Mouse (Mus musculus) embryonic facial prominence, embryonic 11.5 days (tissue): Measurements from ENCODE around the gene Syn3. TPM values are rescaled to one million over a fixed set of nuclear protein-coding genes. Genes with fewer than 3 reads are reported as not detected.

Experiments
- ATAC-seq: fragments of 200-750 bp; cut with Nextera tagmentation; replicated peaks from 2 replicates; pipeline ENCODE4 v1.8.0; 2017; ENCODE audit warnings: low read depth; ENCODE audit not compliant: insufficient number of reproducible peaks, low FRiP score, low TSS enrichment
- DNase-seq: peaks from one replicate; pipeline ENCODE4 v3.0.0-alpha.2; 2015; ENCODE audit warnings: low spot score
- H3K27ac ChIP-seq: fragments of 300-500 bp; sonication (generic); replicated peaks from 2 replicates; pipeline ENCODE4 v1.5.1; 2014; ENCODE audit warnings: mild to moderate bottlenecking, low read depth, low read length, control low read depth
- H3K27me3 ChIP-seq: fragments of 300-500 bp; sonication (generic); 2 replicates; pipeline ENCODE4 v1.6.1; 2014; ENCODE audit warnings: mild to moderate bottlenecking, low read length, moderate library complexity, mixed read lengths; ENCODE audit not compliant: control insufficient read depth, insufficient read depth
- H3K36me3 ChIP-seq: fragments of 300-500 bp; sonication (generic); replicated peaks from 2 replicates; pipeline ENCODE4 v1.6.1; 2014; ENCODE audit warnings: low read depth, mild to moderate bottlenecking, low read length, moderate library complexity, mixed read lengths; ENCODE audit not compliant: control insufficient read depth, insufficient read depth
- H3K4me1 ChIP-seq: fragments of 300-500 bp; sonication (generic); 2 replicates; pipeline ENCODE4 v1.6.1; 2014; ENCODE audit warnings: low read length, mixed read lengths; ENCODE audit not compliant: control insufficient read depth, insufficient read depth
- H3K4me2 ChIP-seq: fragments of 300-500 bp; sonication (generic); 2 replicates; pipeline ENCODE4 v1.6.1; 2014; ENCODE audit warnings: low read depth, mild to moderate bottlenecking, control low read depth, low read length, moderate library complexity
- H3K4me3 ChIP-seq: fragments of 300-500 bp; sonication (generic); 2 replicates; pipeline ENCODE4 v1.5.1; 2014; ENCODE audit warnings: low read depth, low read length, control low read depth
- H3K9ac ChIP-seq: fragments of 300-500 bp; sonication (generic); replicated peaks from 2 replicates; pipeline ENCODE4 v1.6.1; 2014; ENCODE audit warnings: mild to moderate bottlenecking, control low read depth, low read length
- H3K9me3 ChIP-seq: fragments of 300-500 bp; sonication (generic); replicated peaks from 2 replicates; pipeline ENCODE4 v1.6.1; 2016; ENCODE audit warnings: mild to moderate bottlenecking, low read length, inconsistent platforms, mixed read lengths; ENCODE audit not compliant: control insufficient read depth
- WGBS: fragments of 180-500 bp; shearing (Covaris S2); extraction: QIAGEN DNeasy Blood & Tissue Kit; methylation state at CpG from one replicate; pipeline ENCODE4 v1.1.7; 2014; 5-methylcytosine and 5-hydroxymethylcytosine counted together
- polyA plus RNA-seq: library from polyadenylated mRNA; unstranded; fragments of >200 nt; fragmentation: Nextera tagmentation; extraction: Ambion mirVana; gene quantifications from 2 replicates; pipeline ENCODE4 v1.2.1, GENCODE M21; 2014

Gene Syn3
- polyA plus RNA-seq, 1 experiment from 2014 or later = 3.1 TPM

- Histone ChIP-seq H3K4me1 (no peaks in the 10 kb centered on the region; the same call in 1 of the 2 replicates), H3K9ac (no peak overlapping the region), H3K4me2 (no peak overlapping the region), H3K36me3 (no peaks in the 10 kb centered on the region), H3K27me3 (no peaks in the 10 kb centered on the region), H3K9me3 (no peaks in the 10 kb centered on the region), H3K4me3 (no peak overlapping the region), H3K27ac (no peak overlapping the region)
- WGBS = 81% methylated on average over 1 of the region's 1 CpGs
- no peak for DNase-seq
- no peak for ATAC-seq
Measured at GRCm38 (mm10) chr10:86336506-86336905, 162.2 kb downstream of the Syn3 start.

- no peaks in the 10 kb centered on the region; the same call in 1 of the 2 replicates for H3K4me1 ChIP-seq
Measured at GRCm38 (mm10) chr10:86334581-86334980, 164.1 kb downstream of the Syn3 start.

GRCm38 (mm10) chr10:86332942-86333341, 165.8 kb downstream of the Syn3 start:
- no peak overlapping the region for H3K27ac ChIP-seq
- 83% methylated on average over 3 of the region's 3 CpGs for WGBS
- H3K9ac ChIP-seq = no peak overlapping the region
- no peak overlapping the region for H3K4me2 ChIP-seq
- DNase-seq (no peak), ATAC-seq (no peak)
- H3K27me3 ChIP-seq = no peaks in the 10 kb centered on the region
- H3K4me3 ChIP-seq = no peak overlapping the region
- no peaks in the 10 kb centered on the region; the same call in 1 of the 2 replicates for H3K4me1 ChIP-seq
- no peaks in the 10 kb centered on the region for H3K36me3 ChIP-seq
- no peaks in the 10 kb centered on the region for H3K9me3 ChIP-seq

More at GRCm38 (mm10) chr10:86334581-86334980, 164.1 kb downstream of the Syn3 start:
- ATAC-seq = no peak; the same call in 1 of the 2 replicates
- Histone ChIP-seq H3K27me3 (no peaks in the 10 kb centered on the region), H3K9ac (no peak overlapping the region), H3K4me3 (no peak overlapping the region), H3K9me3 (no peaks in the 10 kb centered on the region), H3K36me3 (no peaks in the 10 kb centered on the region), H3K27ac (no peak overlapping the region), H3K4me2 (no peak overlapping the region)
- no peak for DNase-seq
- 59% methylated on average over 8 of the region's 8 CpGs for WGBS

- ATAC-seq = no peak
- no peak overlapping the region for H3K9ac ChIP-seq
- 53% methylated on average over 7 of the region's 7 CpGs for WGBS
- DNase-seq = no peak
- no peak overlapping the region for H3K4me2 ChIP-seq
- no peaks in the 10 kb centered on the region for H3K9me3 ChIP-seq
- H3K4me1 ChIP-seq = no peaks in the 10 kb centered on the region; the same call in 1 of the 2 replicates
- H3K27me3 ChIP-seq = no peaks in the 10 kb centered on the region
- no peaks in the 10 kb centered on the region for H3K36me3 ChIP-seq
- H3K27ac ChIP-seq = no peak overlapping the region
- no peak overlapping the region for H3K4me3 ChIP-seq
Measured at GRCm38 (mm10) chr10:86331681-86332281, 166.9 kb downstream of the Syn3 start.

GRCm38 (mm10) chr10:86330993-86331680, 167.6 kb downstream of the Syn3 start:
- H3K27ac ChIP-seq = no peak overlapping the region
- H3K36me3 ChIP-seq = no peaks in the 10 kb centered on the region

GRCm38 (mm10) chr10:86329241-86329882, 169.3 kb downstream of the Syn3 start:
- Histone ChIP-seq H3K4me3 (no peak overlapping the region), H3K9ac (no peak overlapping the region), H3K27ac (no peak overlapping the region), H3K4me1 (no peaks in the 10 kb centered on the region; the same call in 1 of the 2 replicates), H3K9me3 (no peaks in the 10 kb centered on the region), H3K36me3 (no peaks in the 10 kb centered on the region), H3K4me2 (no peak overlapping the region), H3K27me3 (no peaks in the 10 kb centered on the region)
- no peak for DNase-seq
- ATAC-seq = no peak
- WGBS = 91% methylated on average over 8 of the region's 8 CpGs

More at GRCm38 (mm10) chr10:86330993-86331680, 167.6 kb downstream of the Syn3 start:
- H3K9me3 ChIP-seq = no peaks in the 10 kb centered on the region
- no peaks in the 10 kb centered on the region for H3K27me3 ChIP-seq
- no peak overlapping the region for H3K4me3 ChIP-seq
- ATAC-seq (no peak), DNase-seq (no peak)
- H3K4me2 ChIP-seq = no peak overlapping the region
- whole genome bisulfite sequencing = 44% methylated on average over 5 of the region's 5 CpGs
- H3K4me1 ChIP-seq = no peaks in the 10 kb centered on the region; the same call in 1 of the 2 replicates
- no peak overlapping the region for H3K9ac ChIP-seq

GRCm38 (mm10) chr10:86328691-86329090, 170.0 kb downstream of the Syn3 start:
- ATAC-seq (no peak), DNase-seq (no peak)
- H3K9ac ChIP-seq = no peak overlapping the region
- no peaks in the 10 kb centered on the region for H3K36me3 ChIP-seq
- no peak overlapping the region for H3K27ac ChIP-seq
- H3K4me2 ChIP-seq = no peak overlapping the region
- H3K27me3 ChIP-seq = no peaks in the 10 kb centered on the region
- no peaks in the 10 kb centered on the region for H3K9me3 ChIP-seq
- 82% methylated on average over 2 of the region's 2 CpGs for WGBS
- H3K4me1 ChIP-seq = no peaks in the 10 kb centered on the region; the same call in 1 of the 2 replicates
- no peak overlapping the region for H3K4me3 ChIP-seq

GRCm38 (mm10) chr10:86328143-86328542, 170.6 kb downstream of the Syn3 start:
- Histone ChIP-seq H3K4me3 (no peak overlapping the region), H3K27me3 (no peaks in the 10 kb centered on the region), H3K9me3 (no peaks in the 10 kb centered on the region), H3K36me3 (no peaks in the 10 kb centered on the region), H3K4me1 (no peaks in the 10 kb centered on the region; the same call in 1 of the 2 replicates), H3K4me2 (no peak overlapping the region), H3K9ac (no peak overlapping the region), H3K27ac (no peak overlapping the region)
- WGBS = 53% methylated on average over 4 of the region's 4 CpGs
- ATAC-seq = no peak
- no peak for DNase-seq
